ENCODE assay signal across 10 mouse cellular contexts in the genomic region with DNA sequence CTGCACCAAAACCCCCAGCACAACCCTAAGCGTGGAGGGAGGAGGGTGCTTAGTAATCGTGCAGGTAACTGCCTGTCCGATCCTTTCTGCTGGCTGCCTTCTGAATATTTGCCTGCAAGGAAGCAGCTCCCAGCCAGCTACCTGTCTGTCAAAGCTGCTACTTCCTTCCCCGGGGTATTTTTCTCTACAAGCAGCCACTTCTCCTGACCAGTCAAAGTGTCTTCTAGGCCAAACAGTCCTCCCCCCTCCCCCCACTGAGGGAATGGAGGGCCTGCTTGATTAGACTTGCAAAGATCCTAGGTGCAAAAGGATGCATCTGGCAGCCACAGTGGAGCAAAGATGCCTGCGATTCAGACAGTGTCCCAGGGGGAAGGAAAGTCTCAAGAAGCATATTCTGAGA. TPM values are rescaled to one million over a fixed set of nuclear protein-coding genes. Genes with fewer than 3 reads are reported as not detected.
DNase-seq lines count a peak whose midpoint lies in the region; ATAC-seq lines count a peak whose summit lies in the region.
"Had no signal": no experiment of that assay in that cellular context is flagged by ENCODE, and none has a peak within 500 bp of the region (broad histone marks: within the 10 kb centered on the region; RNA-seq: fewer than 3 reads in every experiment).

No protein-coding gene starts in this region.

- H3K4me1 ChIP-seq in limb, embryonic 11.5 days (ENCODE audit: control insufficient read depth, insufficient read depth, low read length) = peaks cover 53% of the 10 kb centered on the region

- H3K4me2 ChIP-seq in limb, embryonic 11.5 days (ENCODE audit: low read depth, severe bottlenecking) = no peak overlapping the region

- H3K27ac ChIP-seq in limb, embryonic 11.5 days (replicated peaks; ENCODE audit: low read depth, low read length) = peak overlapping the region; percentile 17; the same call in 1 of the 2 replicates

- no peaks in the 10 kb centered on the region for H3K36me3 ChIP-seq in limb, embryonic 11.5 days (ENCODE audit: control insufficient read depth, insufficient read depth, low read length)

- H3K9ac ChIP-seq in limb, embryonic 11.5 days (ENCODE audit: low read length) = no peak overlapping the region

- ATAC-seq in limb, embryonic 11.5 days (ENCODE audit: insufficient number of reproducible peaks, low FRiP score, low TSS enrichment, low read depth) = no peak
- ATAC-seq: inflammation-experienced regulatory T-cells, adult 6 months had no signal

- no peaks in the 10 kb centered on the region for H3K9me3 ChIP-seq in limb, embryonic 11.5 days (ENCODE audit: control insufficient read depth, low read length)

- peak; percentile 58 to 63 for DNase-seq in cerebellum, adult 18-20 months
- no peak for DNase-seq in cerebellum, adult 8-10 months
- DNase-seq in testis, postnatal 10 days (ENCODE audit: low spot score) = peak; percentile 48
- no peak for DNase-seq in testis, postnatal 14 days (ENCODE audit: low spot score)
- DNase-seq in limb, embryonic 11.5 days (ENCODE audit: low spot score) = no peak
- DNase-seq in layer of hippocampus, postnatal 14 days (ENCODE audit: low spot score in 2 of 2) = no peak
- no peak for DNase-seq in layer of hippocampus, postnatal 36 days
- no peak for DNase-seq in layer of hippocampus, adult 9-11 months

- WGBS in limb, embryonic 11.5 days = 27% methylated on average over 5 of the region's 5 CpGs

- no peak overlapping the region for H3K4me3 ChIP-seq in limb, embryonic 11.5 days (ENCODE audit: low read depth, low read length)

- no peaks in the 10 kb centered on the region for H3K27me3 ChIP-seq in limb, embryonic 11.5 days (ENCODE audit: control insufficient read depth, insufficient read depth, low read length)

RNA-seq across cellular contexts. Expression of gene Boc, which starts 7.9 kb away (rescaled TPM):
- 39.3 and 41.9 TPM in 2 replicates for polyA plus RNA-seq in limb, embryonic 11.5 days (2014; fragmentation: Nextera tagmentation; extraction: Ambion mirVana)
- 10 to 100 TPM in 1 of 2 experiments, 1 to 10 TPM in 1; 9.9 to 10.7 TPM for total RNA-seq in layer of hippocampus, postnatal 14 days (2021)
- 10 to 100 TPM in 1 of 2 experiments, 1 to 10 TPM in 1; 9.8 to 10.1 TPM for total RNA-seq in layer of hippocampus, postnatal 36 days (2021)
- total RNA-seq: megakaryocyte-erythroid progenitor cell, adult 5-6 weeks had no signal

Comparison
In these comparisons a context has a peak if more than half of its experiments do, and no peak if none do; other contexts are left out.
1. DNase-seq: peak in cerebellum, adult 18-20 months (2 of 2) and testis, postnatal 10 days (single experiment); none in cerebellum, adult 8-10 months (single experiment), testis, postnatal 14 days (single experiment), limb, embryonic 11.5 days (single experiment), layer of hippocampus, postnatal 14 days (0 of 2), layer of hippocampus, postnatal 36 days (0 of 2) and layer of hippocampus, adult 9-11 months (single experiment).